Mouse (Mus musculus) gastrocnemius, postnatal 14 days (tissue): ENCODE results near the gene Slc22a23. TPM values are rescaled to one million over a fixed set of nuclear protein-coding genes. Genes with fewer than 3 reads are reported as not detected.

Experiments used
- DNase-seq: peaks from one replicate; pipeline ENCODE4 v3.0.0; 2021; ENCODE audit warnings: mixed read lengths
- intact Hi-C: fragments of 180-260 bp; cut with DNase I; formaldehyde crosslinking; loops from one replicate; pipeline ENCODE4 v1.15.1; 2025; ENCODE audit warnings: low total_unique reads
- total RNA-seq, 2 experiments: library from RNA; stranded (reverse); gene quantifications; 2 replicates each; pipeline ENCODE4 v1.2.3; 2021

Slc22a23 gene
- total RNA-seq, 2 experiments from 2014 or later, result 7.8 to 9.9 TPM

DNA sequence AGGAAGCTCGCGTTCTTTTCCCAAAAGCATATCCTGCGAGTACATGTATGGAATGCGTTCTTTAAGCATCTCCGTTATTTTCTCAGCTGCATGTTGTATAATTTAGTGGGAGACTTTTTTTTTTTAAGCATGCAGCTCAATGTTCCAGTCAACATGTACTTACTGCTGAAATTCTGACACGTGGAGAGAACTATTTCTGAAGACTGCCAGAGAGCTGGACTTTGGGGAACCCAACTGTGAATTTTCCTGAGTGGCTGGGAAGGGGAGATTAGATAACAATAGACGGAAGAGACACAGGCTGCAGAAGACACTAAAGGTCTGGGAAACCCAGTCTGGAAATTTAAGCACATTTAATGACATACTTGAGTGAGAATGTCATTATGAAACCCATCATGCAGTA is 1.3 kb upstream of the Slc22a23 start:
- intact Hi-C loops, result loop anchor here (10.0 kb wide), 2 partner anchors 91 to 289 kb away; no protein-coding TSS in a partner anchor
- DNase-seq, result no peak

DNA sequence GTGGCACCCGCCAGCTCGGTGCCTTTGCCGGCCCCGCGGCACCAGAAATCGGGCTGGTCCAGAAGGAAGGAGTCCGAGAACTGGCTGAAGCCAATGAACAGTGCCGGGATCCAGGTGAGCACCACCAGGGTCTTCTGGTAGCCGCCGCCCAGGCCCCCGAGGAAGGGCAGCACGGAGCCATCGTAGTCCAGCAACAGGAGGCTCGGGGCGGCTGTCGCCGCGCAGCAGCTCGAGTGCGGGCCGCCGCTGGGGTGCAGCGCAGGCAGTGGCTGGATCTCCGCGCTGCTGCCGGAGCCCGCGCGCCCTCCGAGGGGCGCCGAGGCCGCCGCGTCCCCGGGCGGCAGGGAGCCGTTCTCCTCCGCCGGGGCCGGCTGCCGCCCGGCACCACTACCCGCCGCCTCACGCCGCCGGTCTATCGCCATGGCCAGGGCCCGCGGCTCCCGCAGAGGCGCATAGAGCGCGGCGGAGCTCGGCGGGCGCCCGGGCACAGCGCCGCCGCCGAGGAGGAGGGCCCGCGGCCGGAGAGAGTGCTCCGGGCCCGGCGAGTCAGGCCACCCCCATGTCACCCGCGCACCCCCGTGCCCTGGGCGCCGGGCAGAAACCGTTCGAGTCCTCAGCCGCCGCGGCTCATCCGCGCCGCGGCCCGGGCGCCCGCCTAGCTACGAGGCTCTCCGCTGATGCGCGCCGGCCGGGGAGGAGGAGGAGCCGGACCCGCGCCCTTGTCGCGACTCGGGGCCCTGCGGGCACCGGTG is 430 bp downstream of the Slc22a23 start:
- intact Hi-C loops, result loop anchor here (5.0 to 10.0 kb wide), 3 partner anchors 90 to 290 kb away; no protein-coding TSS in a partner anchor
- DNase-seq, result peak; percentile 47

DNA sequence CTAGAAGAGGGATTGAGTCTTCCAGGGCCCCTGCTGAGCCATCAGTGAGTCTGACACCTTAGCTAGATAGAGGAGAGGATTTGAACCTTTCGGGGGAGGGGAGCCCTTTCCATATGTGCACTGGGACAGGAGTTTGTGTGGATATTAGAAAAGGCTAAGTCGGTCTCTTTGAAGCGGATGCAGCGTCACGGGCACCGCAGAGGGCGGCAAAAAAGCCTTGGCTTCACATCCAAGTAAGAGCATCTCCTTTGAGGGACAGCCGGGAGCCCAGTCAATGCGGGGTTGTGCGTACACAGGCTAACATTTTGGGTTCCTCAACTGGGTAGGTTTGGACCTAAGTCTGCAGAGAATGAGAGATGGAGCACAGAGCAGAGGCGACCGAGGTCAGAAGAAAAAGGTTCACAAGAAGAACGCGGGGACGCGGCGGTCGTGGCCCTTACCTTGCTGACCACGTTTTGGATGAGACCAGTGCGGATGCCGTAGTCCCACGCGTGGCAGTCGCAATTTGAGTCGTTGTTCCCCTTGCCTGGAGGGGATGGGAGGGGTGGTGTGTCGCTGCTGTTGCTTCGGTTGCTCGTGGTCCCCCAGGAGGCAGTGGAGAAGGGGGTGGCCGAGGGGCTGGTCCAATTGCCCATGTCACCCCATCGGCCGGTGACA is 1.1 kb downstream of the Slc22a23 start:
- intact Hi-C loops, result loop anchor here (5.0 to 10.0 kb wide), 3 partner anchors 89 to 291 kb away; no protein-coding TSS in a partner anchor
- DNase-seq, result peak; percentile 17

DNA sequence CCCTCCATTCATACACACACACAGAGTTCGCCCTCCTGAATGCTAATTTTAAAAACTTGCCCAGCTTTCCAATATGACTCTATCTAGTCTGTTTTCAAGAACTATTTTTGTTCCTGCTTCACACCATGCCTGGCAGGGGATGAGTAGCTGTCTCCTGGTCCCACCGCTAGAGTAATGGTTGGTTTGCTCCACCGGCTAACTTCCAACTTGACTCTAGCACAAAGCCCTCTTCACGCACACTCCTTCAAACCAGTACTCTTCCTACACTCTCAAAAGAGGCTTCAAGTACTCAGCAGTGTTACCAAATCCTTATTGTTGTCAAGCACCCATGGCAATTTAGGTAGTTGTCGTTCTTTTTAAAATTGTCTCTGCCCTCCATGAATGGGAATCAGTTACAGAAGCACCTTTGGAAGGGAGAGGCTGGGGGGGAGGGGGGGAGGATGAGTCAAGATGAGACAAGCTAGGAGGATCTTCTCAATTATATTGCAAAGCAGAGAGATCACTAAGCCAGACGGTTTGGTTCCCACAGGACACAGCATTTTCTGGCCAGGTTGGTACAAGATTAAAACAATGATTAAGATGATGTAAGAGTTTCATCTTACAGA is 2.6 kb downstream of the Slc22a23 start:
- intact Hi-C loops, result loop anchor here (5.0 to 10.0 kb wide), 3 partner anchors 88 to 292 kb away; no protein-coding TSS in a partner anchor
- no peak for DNase-seq

DNA sequence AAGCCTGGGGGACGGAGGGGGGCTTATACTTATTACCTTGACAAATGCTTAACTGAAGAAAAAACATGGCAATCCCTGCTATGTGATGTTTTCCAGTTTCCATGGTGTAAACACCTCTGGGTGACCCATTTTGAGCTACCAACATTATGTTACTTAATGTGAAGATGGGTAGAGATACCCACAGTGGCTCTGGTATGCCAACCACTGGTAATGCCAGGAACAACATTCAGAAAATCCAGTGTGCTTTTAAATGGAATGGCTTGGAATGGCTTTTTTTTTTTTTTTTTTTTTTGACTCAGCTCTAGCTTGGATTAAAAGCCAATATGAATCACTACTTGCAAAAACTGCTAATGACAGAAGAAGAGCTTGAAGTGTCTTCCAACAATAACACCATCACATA is 8.1 kb downstream of the Slc22a23 start:
- no peak for DNase-seq
- intact Hi-C loops, result no loop called here

DNA sequence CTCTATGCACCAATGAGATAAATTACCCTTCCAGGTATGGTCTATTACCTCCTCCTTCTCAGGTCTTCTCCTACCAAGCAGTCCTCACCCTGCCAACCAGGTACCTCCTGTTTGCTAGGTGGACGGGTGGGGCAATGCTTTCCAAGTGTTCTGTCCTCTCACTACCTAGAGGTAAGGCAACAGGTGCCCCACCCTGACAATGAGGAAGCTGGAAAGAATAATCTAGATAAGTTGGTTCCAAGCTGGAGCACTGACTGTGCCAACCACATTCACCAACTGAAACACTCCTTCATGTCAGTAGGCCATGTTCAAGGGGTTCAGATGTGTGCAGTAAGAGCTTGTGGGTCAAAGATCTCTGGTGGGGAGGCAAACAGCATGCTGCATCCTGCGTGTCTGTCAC is 10.1 kb downstream of the Slc22a23 start:
- DNase-seq, result no peak
- intact Hi-C loops, result no loop called here

DNA sequence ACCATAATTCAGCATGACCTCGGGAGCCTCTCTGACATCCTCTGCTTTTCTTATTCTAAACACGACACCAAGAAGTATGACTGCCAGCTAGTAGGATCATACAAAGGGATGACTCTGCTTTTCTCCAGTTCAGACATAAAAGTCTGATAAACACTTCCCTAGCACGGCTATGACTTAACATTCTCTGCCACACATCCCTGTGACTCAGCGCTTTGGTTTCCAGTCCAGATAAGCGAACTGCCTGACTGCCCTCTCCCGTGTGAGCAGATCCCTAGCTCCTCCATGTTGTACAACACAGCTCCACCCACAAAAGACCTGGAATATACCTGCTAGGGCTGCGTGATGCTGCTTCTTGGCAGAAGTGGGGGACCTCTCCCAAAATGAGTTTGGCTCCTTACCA is 12.2 kb downstream of the Slc22a23 start:
- intact Hi-C loops, result no loop called here
- no peak for DNase-seq

DNA sequence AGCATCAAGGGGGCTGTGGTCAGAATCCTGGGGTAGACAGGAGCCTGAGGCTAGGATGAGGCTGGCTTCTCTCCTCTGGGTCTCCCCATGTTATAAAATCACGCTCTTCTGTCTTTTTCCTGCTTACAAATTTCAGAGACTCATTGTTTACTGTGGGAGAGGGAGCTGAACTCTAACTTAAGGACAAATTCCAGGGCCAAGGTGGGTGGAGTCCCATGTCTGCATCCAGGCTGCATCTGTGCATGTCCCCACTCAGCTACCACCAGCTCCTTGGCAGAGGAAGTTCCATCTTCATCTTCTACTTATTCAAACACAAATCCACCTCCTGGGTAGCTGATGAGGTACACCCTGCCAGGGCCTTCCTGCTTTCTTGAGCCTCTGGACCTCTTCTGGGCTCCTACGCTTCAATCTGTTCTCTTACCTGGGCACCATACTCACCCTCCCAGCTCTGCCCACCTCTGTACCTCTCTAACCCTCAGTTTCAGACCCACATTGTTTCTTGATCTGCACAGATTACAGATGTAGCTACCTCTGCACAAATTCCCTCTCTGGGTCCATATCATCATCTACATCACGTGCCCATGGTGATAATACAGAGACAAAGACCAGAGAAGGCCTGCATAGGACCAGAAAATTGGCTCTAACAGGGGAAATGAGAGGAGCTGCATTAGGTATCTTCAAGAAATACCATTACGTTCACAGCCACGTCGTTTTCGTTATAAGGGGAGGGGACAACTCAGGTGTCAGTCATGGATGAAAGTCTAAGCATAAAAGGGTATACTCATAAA is 13.4 kb downstream of the Slc22a23 start:
- no peak for DNase-seq
- intact Hi-C loops, result no loop called here

DNA sequence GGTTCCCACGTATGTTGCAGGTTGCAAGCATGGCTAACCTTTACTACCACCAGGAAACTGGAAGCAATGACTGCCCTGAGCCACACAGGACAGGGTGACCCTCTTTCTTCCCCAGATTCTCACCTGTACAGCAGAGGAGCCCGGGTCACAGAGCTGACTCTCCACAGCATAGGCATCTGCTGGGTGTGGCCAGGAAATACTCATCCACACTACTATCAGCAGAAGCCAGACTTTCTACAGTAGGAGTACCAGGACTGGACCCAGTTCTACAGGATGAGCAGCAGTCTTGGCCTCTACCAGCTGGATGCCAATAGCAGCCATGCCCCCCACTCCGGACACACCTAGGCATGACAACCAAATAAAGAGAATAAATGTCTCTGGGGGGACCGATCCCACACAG is 15.4 kb downstream of the Slc22a23 start:
- no peak for DNase-seq
- intact Hi-C loops, result no loop called here

DNA sequence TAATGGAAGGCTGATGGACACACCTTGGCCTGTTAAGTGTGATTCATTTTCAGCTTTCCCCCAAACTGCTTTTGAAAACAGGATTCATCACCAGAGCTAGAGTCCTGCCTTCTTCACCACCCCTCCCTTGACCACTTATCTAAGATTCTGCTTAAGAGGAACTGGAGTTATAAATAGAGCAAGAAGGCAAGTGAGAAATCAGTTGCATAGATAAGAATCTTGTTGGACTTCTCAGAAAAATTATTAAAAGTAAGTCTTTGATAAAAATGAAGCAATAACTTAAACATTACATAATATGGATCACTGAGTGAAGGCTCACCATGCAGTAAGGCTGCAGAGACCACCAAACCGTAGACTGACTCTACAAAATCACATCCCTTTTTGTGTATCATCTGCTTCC is 18.0 kb downstream of the Slc22a23 start:
- intact Hi-C loops, result no loop called here
- no peak for DNase-seq

DNA sequence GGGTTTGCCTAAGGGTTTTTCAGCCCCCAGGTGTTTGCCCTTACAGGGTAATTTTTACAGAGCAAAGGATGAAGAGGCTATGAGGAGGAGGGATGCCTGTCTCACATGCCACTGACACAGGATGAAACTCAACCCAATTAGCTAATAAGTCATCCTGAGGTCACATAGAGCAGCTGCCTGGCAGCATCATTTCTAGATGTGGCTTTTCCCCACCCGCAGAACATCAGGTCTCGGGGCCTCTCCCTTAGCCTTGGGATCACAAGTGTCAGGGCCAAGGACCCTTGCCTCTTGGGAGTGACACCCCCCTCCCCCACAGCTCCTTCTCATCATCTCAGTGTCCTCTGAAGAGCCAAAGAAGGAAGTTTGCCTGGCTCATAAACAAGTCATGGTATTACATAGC is 21.6 kb downstream of the Slc22a23 start:
- no peak for DNase-seq
- intact Hi-C loops, result no loop called here

DNA sequence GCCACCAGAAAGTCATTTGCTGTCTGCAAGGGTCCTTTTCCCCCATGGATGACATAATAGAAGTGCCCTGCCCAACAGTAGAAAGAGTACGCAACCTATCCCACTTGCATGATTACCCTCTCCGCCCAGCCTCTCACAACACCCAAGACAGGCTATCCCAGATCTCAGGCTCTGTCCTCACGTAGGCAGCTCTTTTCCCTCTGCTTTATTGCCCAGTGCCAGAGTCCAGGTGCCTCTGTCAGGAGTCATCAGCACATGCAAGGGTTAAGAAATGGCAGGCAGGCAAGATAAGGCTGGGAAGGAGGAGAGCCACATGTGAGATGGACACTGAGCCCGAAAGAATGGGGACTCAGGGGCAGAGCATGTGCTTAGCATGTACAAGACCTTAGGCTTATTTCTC is 24.5 kb downstream of the Slc22a23 start:
- intact Hi-C loops, result no loop called here
- no peak for DNase-seq

DNA sequence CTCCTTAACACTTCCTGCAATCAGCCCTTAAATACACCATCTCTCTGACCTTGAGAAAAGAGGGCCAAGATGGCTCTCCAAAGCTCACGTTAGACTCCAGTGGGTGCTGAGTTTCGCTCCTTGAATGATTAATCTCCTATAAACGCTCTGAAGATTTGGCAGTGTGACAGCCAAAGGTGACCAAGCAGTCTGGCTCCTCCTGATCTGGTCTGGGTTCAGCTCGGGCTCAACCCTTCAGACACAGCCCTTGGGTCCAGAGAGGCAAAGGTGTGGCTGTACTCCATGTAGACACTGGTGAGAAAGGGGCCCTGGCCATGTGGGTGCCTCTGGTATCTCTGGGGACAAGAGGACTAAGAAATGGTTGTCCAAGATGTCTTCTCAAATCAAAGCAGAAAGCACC is 27.9 kb downstream of the Slc22a23 start:
- intact Hi-C loops, result no loop called here
- no peak for DNase-seq

DNA sequence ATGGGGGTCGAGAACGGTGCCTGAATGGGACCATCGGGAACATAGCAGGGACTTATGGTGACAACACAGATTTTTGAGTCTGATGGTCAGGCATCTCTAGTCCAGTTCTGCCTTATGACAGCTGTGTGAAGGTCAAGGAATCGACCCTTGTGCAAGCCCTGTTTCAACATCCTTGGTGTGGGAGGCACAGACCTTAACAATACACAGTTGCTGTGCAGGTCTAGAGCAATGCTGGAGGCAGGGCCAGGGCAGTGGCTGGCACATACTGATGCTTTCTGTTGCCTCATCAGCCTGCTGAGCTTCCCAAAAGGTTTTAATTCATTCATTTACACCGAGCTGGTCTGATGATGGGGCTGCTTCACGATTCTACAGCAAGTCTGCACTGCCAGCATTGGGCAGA is 28.5 kb downstream of the Slc22a23 start:
- DNase-seq, result no peak
- intact Hi-C loops, result no loop called here

DNA sequence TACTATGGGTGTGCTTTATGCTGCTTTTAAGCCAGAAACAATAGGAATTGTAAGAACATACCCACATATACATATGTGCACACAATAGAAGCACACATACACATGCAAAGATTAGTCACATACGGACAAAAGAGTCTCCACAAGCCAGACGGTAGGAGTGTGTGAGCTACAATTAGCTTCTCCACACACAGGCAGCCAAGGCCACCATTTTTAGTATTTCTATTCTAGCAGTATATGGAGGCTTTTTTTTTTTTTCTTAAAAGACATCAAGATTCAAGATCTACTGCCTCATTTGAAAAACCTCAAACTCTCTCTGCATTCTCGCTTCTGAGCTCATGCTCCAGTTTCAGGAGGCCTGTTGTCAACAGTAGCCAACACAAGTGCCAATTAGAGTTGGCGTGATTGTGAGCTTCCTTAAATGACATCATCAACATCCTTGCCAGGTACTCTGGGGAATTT is 31.9 kb downstream of the Slc22a23 start:
- intact Hi-C loops, result no loop called here
- DNase-seq, result no peak

DNA sequence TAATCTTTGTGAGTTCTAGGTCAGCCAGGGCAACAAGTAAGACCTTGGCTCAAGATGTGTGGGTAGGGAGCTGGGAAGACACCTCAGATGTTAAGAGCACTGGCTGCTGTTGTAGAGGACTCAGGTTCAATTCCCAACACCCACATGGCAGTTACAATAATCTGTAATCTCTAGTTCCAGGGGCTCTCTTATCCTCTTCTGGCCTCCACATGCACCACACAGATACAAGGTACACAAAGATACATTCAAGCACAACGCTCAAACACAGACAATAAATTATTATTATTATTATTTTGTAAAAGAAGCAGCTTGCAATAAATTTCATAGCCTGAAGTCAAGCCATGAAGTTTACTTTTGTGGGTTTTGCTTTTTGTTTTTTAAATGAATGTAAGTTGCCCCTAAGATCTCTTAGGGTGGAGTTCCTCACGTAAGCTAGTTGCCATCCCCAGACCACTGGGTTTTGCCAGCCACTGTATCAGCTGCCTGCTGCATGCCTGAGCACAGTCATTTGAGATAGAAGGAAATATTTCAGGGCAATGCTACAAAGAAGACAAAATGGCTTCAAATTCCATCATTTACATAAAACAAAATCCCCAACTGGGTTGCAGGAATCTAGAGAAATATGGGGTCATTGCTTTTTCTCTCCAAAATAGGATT is 32.5 kb downstream of the Slc22a23 start:
- no peak for DNase-seq
- intact Hi-C loops, result no loop called here

DNA sequence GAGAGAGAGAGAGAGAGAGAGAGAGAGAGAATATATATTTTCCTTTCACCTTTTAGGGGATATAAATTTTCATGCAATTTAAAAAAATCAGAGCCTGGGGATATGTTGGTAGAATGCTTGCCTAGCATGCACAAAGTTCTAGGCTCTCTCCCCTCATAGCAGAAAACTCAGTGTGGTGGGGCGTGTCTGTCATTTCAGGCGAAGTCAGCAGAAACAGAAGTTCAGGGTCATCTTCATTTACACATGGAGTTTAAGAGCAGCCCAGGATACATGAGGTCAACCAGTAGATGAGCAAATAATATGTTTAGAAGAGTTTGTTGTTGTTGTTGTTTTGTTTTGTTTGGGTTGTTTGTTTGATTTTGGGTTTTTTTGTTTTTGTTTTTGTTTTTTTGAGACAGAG is 33.4 kb downstream of the Slc22a23 start:
- no peak for DNase-seq
- intact Hi-C loops, result no loop called here

DNA sequence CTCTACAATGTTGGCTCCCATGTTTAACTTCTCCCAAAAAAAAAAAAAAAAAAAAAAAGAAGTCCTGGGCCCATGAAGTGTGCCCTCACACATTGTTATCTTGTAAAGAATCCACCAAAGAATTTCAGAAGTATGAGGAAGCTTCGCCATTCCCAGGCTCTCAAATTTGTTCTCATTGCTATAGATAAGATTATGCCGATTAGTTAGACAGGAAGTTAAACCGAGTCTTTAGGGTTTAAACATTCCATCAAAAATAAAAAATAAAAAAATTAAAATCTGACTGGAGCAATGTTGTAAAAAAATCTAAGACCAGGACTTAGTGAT is 36.4 kb downstream of the Slc22a23 start:
- intact Hi-C loops, result no loop called here

More for the DNA sequence above, 36.4 kb downstream of the Slc22a23 start:
- no peak for DNase-seq
